In the genomic region with DNA sequence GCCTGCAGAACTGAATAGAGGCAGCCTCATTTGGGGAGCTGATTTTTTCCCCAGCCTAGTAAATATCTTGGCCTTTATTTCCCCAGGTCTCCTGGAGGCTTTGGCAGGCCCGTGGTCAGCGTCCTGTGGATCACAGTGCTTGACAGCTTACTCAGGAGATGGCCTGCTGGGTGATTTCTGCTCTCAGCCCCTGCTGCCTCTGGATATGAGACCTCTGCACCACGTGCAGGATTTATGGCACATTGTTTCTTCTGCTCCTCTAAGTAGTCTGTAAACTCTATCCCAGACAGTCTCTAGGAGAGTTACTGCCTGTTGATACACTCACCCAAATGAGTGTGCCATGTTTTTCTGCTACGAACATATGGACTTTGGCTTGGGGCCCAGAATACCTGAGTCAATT, we compare ENCODE assay signal across 13 mouse cellular contexts.
A peak's percentile ranks its signal among the peaks of the same experiment; 100 is the strongest.
DNase-seq lines count a peak whose midpoint lies in the region; ATAC-seq lines count a peak whose summit lies in the region.
"Had no signal": no experiment of that assay in that cellular context is flagged by ENCODE, and none has a peak within 500 bp of the region (broad histone marks: within the 10 kb centered on the region; RNA-seq: fewer than 3 reads in every experiment).

No protein-coding gene starts in this region.

- no peaks in the 10 kb centered on the region for H3K36me3 ChIP-seq in kidney, embryonic 14.5 days (ENCODE audit: control insufficient read depth, insufficient read depth, low read length)
- H3K36me3 ChIP-seq in limb, embryonic 11.5 days (ENCODE audit: control insufficient read depth, insufficient read depth, low read length): no peaks in the 10 kb centered on the region
- H3K36me3 ChIP-seq: heart, embryonic 15.5 days had no signal

- no peak for DNase-seq in kidney, adult 9 months
- DNase-seq in cerebellum, adult 11 months: peak; percentile 12
- DNase-seq in cerebellum, adult 9-11 months: peak; percentile 28
- peak; percentile 58 for DNase-seq in limb, embryonic 11.5 days (ENCODE audit: low spot score)
- no peak for DNase-seq in adrenal gland, postnatal 25 days
- no peak for DNase-seq in lung, postnatal 36 days
- DNase-seq: gastrocnemius, postnatal 25 days; lung, adult 2 months had no signal

- no peak overlapping the region for H3K27ac ChIP-seq in kidney, embryonic 14.5 days (ENCODE audit: low read depth, low read length)
- H3K27ac ChIP-seq in limb, embryonic 11.5 days (replicated peaks; ENCODE audit: low read depth, low read length): 0 out of 2 replicates have a peak overlapping the region, but pooled peaks have one; percentile 5
- H3K27ac ChIP-seq: heart, embryonic 15.5 days had no signal

- ATAC-seq in kidney, embryonic 14.5 days (ENCODE audit: low FRiP score, low TSS enrichment): peak; percentile 66; the same call in 1 of the 2 replicates
- peak; percentile 79 for ATAC-seq in limb, embryonic 11.5 days (ENCODE audit: insufficient number of reproducible peaks, low FRiP score, low TSS enrichment, low read depth)
- no peak for ATAC-seq in monocyte, adult 5-6 weeks (replicated peaks; ENCODE audit: insufficient number of reproducible peaks, low FRiP score, low TSS enrichment, poor library complexity, severe bottlenecking)
- ATAC-seq: activated CD4-positive, CD25-positive, alpha-beta regulatory T cell, adult 4 months; CD4-positive, CD25-positive, alpha-beta regulatory T cell, adult 4 months had no signal

- no peak overlapping the region for H3K9ac ChIP-seq in kidney, embryonic 14.5 days (ENCODE audit: low read depth, low read length)
- no peak overlapping the region for H3K9ac ChIP-seq in limb, embryonic 11.5 days (ENCODE audit: low read length)
- H3K9ac ChIP-seq: heart, embryonic 15.5 days had no signal

- H3K4me1 ChIP-seq in kidney, embryonic 14.5 days (ENCODE audit: control insufficient read depth, insufficient read depth, low read length): no peaks in the 10 kb centered on the region
- H3K4me1 ChIP-seq in limb, embryonic 11.5 days (ENCODE audit: control insufficient read depth, insufficient read depth, low read length): peaks cover 18% of the 10 kb centered on the region; the same call in 1 of the 2 replicates

- no peak overlapping the region for H3K4me2 ChIP-seq in kidney, embryonic 14.5 days (replicated peaks; ENCODE audit: low read depth, low read length)
- no peak overlapping the region for H3K4me2 ChIP-seq in limb, embryonic 11.5 days (ENCODE audit: low read depth, severe bottlenecking)
- H3K4me2 ChIP-seq: heart, embryonic 15.5 days had no signal

- no peaks in the 10 kb centered on the region for H3K27me3 ChIP-seq in kidney, embryonic 14.5 days (ENCODE audit: control insufficient read depth, insufficient read depth, low read length)
- no peaks in the 10 kb centered on the region for H3K27me3 ChIP-seq in limb, embryonic 11.5 days (ENCODE audit: control insufficient read depth, insufficient read depth, low read length)
- H3K27me3 ChIP-seq: heart, embryonic 15.5 days had no signal

- WGBS in kidney, embryonic 14.5 days: 14% methylated on average over 4 of the region's 4 CpGs
- WGBS in limb, embryonic 11.5 days: 10% methylated on average over 4 of the region's 4 CpGs

- H3K4me3 ChIP-seq in kidney, embryonic 14.5 days (ENCODE audit: low read length): no peak overlapping the region
- no peak overlapping the region for H3K4me3 ChIP-seq in limb, embryonic 11.5 days (ENCODE audit: low read depth, low read length)
- H3K4me3 ChIP-seq: heart, embryonic 15.5 days had no signal

- H3K9me3 ChIP-seq in kidney, embryonic 14.5 days (ENCODE audit: control insufficient read depth, low read length): no peaks in the 10 kb centered on the region
- no peaks in the 10 kb centered on the region for H3K9me3 ChIP-seq in limb, embryonic 11.5 days (ENCODE audit: control insufficient read depth, low read length)
- H3K9me3 ChIP-seq: heart, embryonic 15.5 days had no signal

Comparison
In these comparisons a context has a peak if more than half of its experiments do, and no peak if none do; other contexts are left out.
1. DNase-seq: peak in cerebellum, adult 11 months (single experiment), cerebellum, adult 9-11 months (single experiment) and limb, embryonic 11.5 days (single experiment); none in kidney, adult 9 months (single experiment), adrenal gland, postnatal 25 days (single experiment) and lung, postnatal 36 days (single experiment).